Mouse (Mus musculus) MEL-GATA-1-ER (cell line): ENCODE results near the gene Rnf169.
A peak's percentile ranks its signal among the peaks of the same experiment; 100 is the strongest.
"Not testable (repeated sequence)": the region's sequence is repeated elsewhere in the genome, so short reads cannot be mapped to it uniquely, and the experiment has no call there.

ENCODE experiments used
- DNase-seq: peaks from one replicate; pipeline ENCODE4 v3.0.0-alpha.2; 2012; ENCODE audit warnings: low read depth; ENCODE audit errors: extremely low read depth

Rnf169 gene

GRCm38 (mm10) chr7:99947329-99947728 lies 32.9 kb downstream of the Rnf169 start:
- DNase-seq = no peak

GRCm38 (mm10) chr7:99946356-99946755 lies 33.9 kb downstream of the Rnf169 start:
- no peak for DNase-seq

- DNase-seq = no peak
Observed at GRCm38 (mm10) chr7:99945939-99946338, 34.3 kb downstream of the Rnf169 start.

GRCm38 (mm10) chr7:99945012-99945411 lies 35.2 kb downstream of the Rnf169 start:
- DNase-seq = not testable (repeated sequence)

GRCm38 (mm10) chr7:99944520-99944919 lies 35.7 kb downstream of the Rnf169 start:
- DNase-seq = no peak

- DNase-seq = no peak
Observed at GRCm38 (mm10) chr7:99940669-99941068, 39.6 kb downstream of the Rnf169 start.

- DNase-seq = no peak
Observed at GRCm38 (mm10) chr7:99935758-99936157, 44.5 kb downstream of the Rnf169 start.

GRCm38 (mm10) chr7:99926916-99927714 lies 53.1 kb downstream of the Rnf169 start:
- peak; percentile 18 for DNase-seq

GRCm38 (mm10) chr7:99920416-99920815 lies 59.8 kb downstream of the Rnf169 start:
- DNase-seq = no peak

- DNase-seq = no peak
Observed at GRCm38 (mm10) chr7:99919971-99920370, 60.3 kb downstream of the Rnf169 start.

- DNase-seq = no peak
Observed at GRCm38 (mm10) chr7:99919164-99919563, 61.1 kb downstream of the Rnf169 start.

- DNase-seq = no peak
Observed at GRCm38 (mm10) chr7:99917320-99917844, 62.9 kb downstream of the Rnf169 start.

- DNase-seq = no peak
Observed at GRCm38 (mm10) chr7:99916741-99917319, 63.4 kb downstream of the Rnf169 start.

GRCm38 (mm10) chr7:99915511-99915910 lies 64.7 kb downstream of the Rnf169 start:
- DNase-seq = no peak

- no peak for DNase-seq
Observed at GRCm38 (mm10) chr7:99914316-99914715, 65.9 kb downstream of the Rnf169 start.

GRCm38 (mm10) chr7:99911038-99911437 lies 69.2 kb downstream of the Rnf169 start:
- DNase-seq = no peak

- no peak for DNase-seq
Observed at GRCm38 (mm10) chr7:99907463-99907862, 72.8 kb downstream of the Rnf169 start.

- DNase-seq = no peak
Observed at GRCm38 (mm10) chr7:99906346-99906745, 73.9 kb downstream of the Rnf169 start.

GRCm38 (mm10) chr7:99904421-99905005 lies 75.7 kb downstream of the Rnf169 start:
- peak; percentile 40 for DNase-seq

GRCm38 (mm10) chr7:99902918-99903665 lies 77.2 kb downstream of the Rnf169 start:
- DNase-seq = no peak

GRCm38 (mm10) chr7:99902208-99902607 lies 78.0 kb downstream of the Rnf169 start:
- DNase-seq = no peak

- DNase-seq = no peak
Observed at GRCm38 (mm10) chr7:99896905-99897304, 83.3 kb downstream of the Rnf169 start.
